Mouse (Mus musculus) myocyte (in vitro differentiated cells): ENCODE measurements around the gene Ccdc185.

ENCODE experiments used
- CEBPB ChIP-seq: IDR thresholded peaks from 2 replicates; pipeline ENCODE4 v1.6.1; 2011; ENCODE audit warnings: mild to moderate bottlenecking, moderate library complexity; ENCODE audit not compliant: poor library complexity, insufficient read depth, severe bottlenecking
- MAX ChIP-seq: IDR thresholded peaks from one replicate; pipeline ENCODE4 v1.6.1; 2011; ENCODE audit warnings: low read depth, mild to moderate bottlenecking, control low read depth
- MYOD1 ChIP-seq, 3 experiments: IDR thresholded peaks; one replicate each; pipeline ENCODE4 v1.6.1; 2011; ENCODE audit warnings: control low read depth in 2 of 3, low read depth in 2 of 3, mild to moderate bottlenecking in 2 of 3, moderate library complexity in 1 of 3; ENCODE audit not compliant: insufficient read length in 2 of 3, control insufficient read depth in 1 of 3
- POLR2A ChIP-seq: IDR thresholded peaks from one replicate; pipeline ENCODE4 v1.6.1; 2011; ENCODE audit warnings: low read depth, mild to moderate bottlenecking, control low read depth, moderate library complexity; ENCODE audit not compliant: insufficient read length
- SRF ChIP-seq: IDR thresholded peaks from one replicate; pipeline ENCODE4 v1.6.1; 2011; ENCODE audit warnings: low read depth; ENCODE audit not compliant: control insufficient read depth, insufficient read length
- TCF12 ChIP-seq: IDR thresholded peaks from one replicate; pipeline ENCODE4 v1.6.1; 2011; ENCODE audit warnings: mild to moderate bottlenecking, control low read depth; ENCODE audit not compliant: poor library complexity, insufficient read depth, severe bottlenecking
- USF1 ChIP-seq: IDR thresholded peaks from one replicate; pipeline ENCODE4 v1.6.1; 2011; ENCODE audit warnings: low read depth, mild to moderate bottlenecking, control low read depth, moderate library complexity

DNA sequence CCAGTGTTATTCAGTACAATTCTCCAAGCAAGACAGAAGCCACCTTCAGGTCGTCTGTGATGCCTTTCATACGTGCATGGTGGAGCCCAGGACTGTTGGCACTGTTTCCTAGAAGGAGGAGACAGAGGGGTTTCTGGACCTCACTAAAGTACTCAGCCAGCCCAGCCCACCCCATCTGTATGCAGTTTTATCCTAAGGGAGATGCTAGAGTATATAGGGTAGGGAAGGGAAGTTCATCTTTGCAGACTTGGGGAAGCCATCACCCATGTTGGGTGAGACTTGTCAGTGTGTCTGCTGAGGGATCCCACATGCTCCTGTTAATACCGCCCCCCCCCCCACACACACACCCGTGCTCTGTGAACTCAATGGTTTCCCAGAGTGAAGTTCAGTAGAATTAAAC lies 13.1 kb downstream of the Ccdc185 start:
- TF ChIP-seq USF1 (no peak), MYOD1 (IDR thresholded peaks at IDR 0.05; ENCODE audit: control insufficient read depth in 1 of 3, insufficient read length in 2 of 3, low read depth in 2 of 3) (no peak), POLR2A (no peak), MAX (no peak), CEBPB (no peak), TCF12 (no peak), SRF (no peak)
